Mouse (Mus musculus): ENCODE data around the gene Sh2b1.

GRCm38 (mm10) chr7:126518261-126518941 is 43.2 kb upstream of the Sh2b1 start:
- TF ChIP-seq POLR2A (IDR thresholded peaks at IDR 0.05; ENCODE audit: insufficient read length, low read depth) (no peak), POLR2AphosphoS2 (IDR thresholded peaks at IDR 0.05; ENCODE audit: insufficient read length, low read depth) (no peak), USF1 (IDR thresholded peaks at IDR 0.05; ENCODE audit: low read depth) (no peak)
